Mouse (Mus musculus) heart, embryonic 14.5 days (tissue): ENCODE results near the gene Psme1. TPM values are rescaled to one million over a fixed set of nuclear protein-coding genes. Genes with fewer than 3 reads are reported as not detected.
A peak's percentile ranks its signal among the peaks of the same experiment; 100 is the strongest.

Experiments
- ATAC-seq: fragments of 200-750 bp; cut with Nextera tagmentation; 2 replicates; pipeline ENCODE4 v1.8.0; 2017; ENCODE audit warnings: low read depth, moderate TSS enrichment; ENCODE audit not compliant: insufficient number of reproducible peaks, insufficient read depth, low FRiP score
- H3K27ac ChIP-seq, 2 experiments: fragments of 200-500 bp in 1 of 2; fragments of 300-500 bp in 1 of 2; sonication (generic) in 1 of 2; replicated peaks in 1 of 2; 2 replicates each; pipeline ENCODE4 v1.5.1; 2012 to 2014; ENCODE audit warnings: low read depth in 2 of 2, low read length in 2 of 2, control low read depth in 1 of 2, mild to moderate bottlenecking in 1 of 2, mixed read lengths in 1 of 2; ENCODE audit not compliant: control insufficient read depth in 1 of 2, insufficient read depth in 1 of 2
- H3K27me3 ChIP-seq: fragments of 300-500 bp; sonication (generic); 2 replicates; pipeline ENCODE4 v1.6.1; 2014; ENCODE audit warnings: mild to moderate bottlenecking, low read length, control low read depth; ENCODE audit not compliant: control insufficient read depth, insufficient read depth
- H3K36me3 ChIP-seq: fragments of 300-500 bp; sonication (generic); 2 replicates; pipeline ENCODE4 v1.6.1; 2014; ENCODE audit warnings: mild to moderate bottlenecking, control low read depth, low read length, mixed read lengths; ENCODE audit not compliant: control insufficient read depth, insufficient read depth
- H3K4me1 ChIP-seq, 2 experiments: fragments of 200-500 bp in 1 of 2; fragments of 300-500 bp in 1 of 2; sonication (generic) in 1 of 2; 2 replicates each; pipeline ENCODE4 v1.6.1; 2012 to 2014; ENCODE audit warnings: low read length in 2 of 2, control low read depth in 1 of 2, mixed read lengths in 1 of 2; ENCODE audit not compliant: control insufficient read depth in 2 of 2, insufficient read depth in 2 of 2
- H3K4me2 ChIP-seq: fragments of 300-500 bp; sonication (generic); 2 replicates; pipeline ENCODE4 v1.6.1; 2014; ENCODE audit warnings: mild to moderate bottlenecking, low read length
- H3K4me3 ChIP-seq, 2 experiments: fragments of 200-500 bp in 1 of 2; fragments of 300-500 bp in 1 of 2; sonication (generic) in 1 of 2; 2 replicates each; pipeline ENCODE4 v1.5.1; 2012 to 2014; ENCODE audit warnings: low read length in 2 of 2, mild to moderate bottlenecking in 2 of 2, control low read depth in 1 of 2, low read depth in 1 of 2, moderate library complexity in 1 of 2; ENCODE audit not compliant: control insufficient read depth in 1 of 2, insufficient read depth in 1 of 2
- H3K9ac ChIP-seq: fragments of 300-500 bp; sonication (generic); 2 replicates; pipeline ENCODE4 v1.6.1; 2014; ENCODE audit warnings: mild to moderate bottlenecking, low read length
- H3K9me3 ChIP-seq: fragments of 300-500 bp; sonication (generic); 2 replicates; pipeline ENCODE4 v1.6.1; 2016; ENCODE audit warnings: low read length, control low read depth; ENCODE audit not compliant: control insufficient read depth
- WGBS: fragments of 180-500 bp; shearing (Covaris S2); extraction: QIAGEN DNeasy Blood & Tissue Kit; methylation state at CpG from one replicate; pipeline ENCODE4 v1.1.7; 2014; 5-methylcytosine and 5-hydroxymethylcytosine counted together
- polyA plus RNA-seq: library from polyadenylated mRNA; unstranded; fragments of >200 nt; fragmentation: Nextera tagmentation; extraction: Ambion mirVana; gene quantifications from 2 replicates; pipeline ENCODE4 v1.2.1, GENCODE M21; 2014

The Psme1 gene
- polyA plus RNA-seq, 1 experiment from 2014 or later: 250 TPM

GRCm38 (mm10) chr14:55590748-55591330 is 12.9 kb downstream of the Psme1 start, which contains the start of gene Psme2:
Gene Psme2 (minus strand): TSS chr14:55591113.
- peak within 1 kb of the TSS; percentile 76 for H3K4me2 ChIP-seq
- peak within 1 kb of the TSS; percentile 94 for H3K9ac ChIP-seq
- peak; percentile 95 for ATAC-seq
- peak within 1 kb of the TSS; percentile 99 to 100 for H3K27ac ChIP-seq
- under 1% methylated on average over 22 of the region's 22 CpGs for WGBS
- H3K4me1 ChIP-seq: peaks cover 8 to 19% of the 10 kb centered on the region in 2 experiments
- H3K9me3 ChIP-seq: no peaks in the 10 kb centered on the region
- no peaks in the 10 kb centered on the region for H3K27me3 ChIP-seq
- peak within 1 kb of the TSS; percentile 90 to 96 for H3K4me3 ChIP-seq
- H3K36me3 ChIP-seq: peaks cover 49% of the 10 kb centered on the region

DNA sequence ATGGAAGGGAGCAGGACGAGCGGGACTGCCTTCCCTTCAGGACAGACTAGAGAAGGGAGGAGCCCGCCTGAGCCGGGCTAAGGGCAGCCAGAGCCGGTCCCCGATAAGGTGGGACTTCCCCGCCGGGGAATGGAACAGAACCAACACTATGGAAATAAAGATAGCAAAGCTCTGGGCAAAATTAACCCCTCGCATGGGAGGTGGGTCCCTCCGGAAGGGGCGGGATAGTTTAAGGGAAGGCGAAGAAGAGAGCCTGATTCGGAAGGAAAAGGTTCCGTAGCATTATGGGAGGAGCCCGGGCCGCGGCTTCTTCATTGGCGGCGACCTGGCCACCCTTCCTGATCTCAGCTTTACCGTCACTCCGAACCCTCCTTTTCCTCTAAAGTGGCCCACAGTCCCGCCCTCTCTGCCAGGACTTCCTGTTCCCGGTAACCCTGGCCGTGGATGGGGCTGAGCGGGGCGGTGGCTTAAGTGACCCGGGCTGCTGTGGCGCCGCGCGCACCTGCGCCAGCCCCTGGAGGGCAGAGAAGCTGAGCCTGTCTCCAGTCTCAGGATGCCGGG is 13.5 kb downstream of the Psme1 start, which contains the start of gene Rnf31:
Gene Rnf31 (plus strand): TSS at position 378 of the 561 bp plus-strand sequence.
- Histone ChIP-seq H3K27ac (peak within 1 kb of the TSS; percentile 99 to 100), H3K4me3 (peak within 1 kb of the TSS; percentile 90 to 96), H3K4me1 (peaks cover 8 to 19% of the 10 kb centered on the region in 2 experiments), H3K27me3 (no peaks in the 10 kb centered on the region), H3K4me2 (peak within 1 kb of the TSS; percentile 76), H3K36me3 (peaks cover 54% of the 10 kb centered on the region), H3K9me3 (no peaks in the 10 kb centered on the region), H3K9ac (peak within 1 kb of the TSS; percentile 94)
- ATAC-seq: peak; percentile 85
- WGBS: under 1% methylated on average over 33 of the region's 33 CpGs

GRCm38 (mm10) chr14:55592226-55592625 is 14.3 kb downstream of the Psme1 start:
- no peaks in the 10 kb centered on the region for H3K27me3 ChIP-seq
- no peaks in the 10 kb centered on the region for H3K9me3 ChIP-seq
- no peak for ATAC-seq
- peaks cover 8 to 19% of the 10 kb centered on the region in 2 experiments for H3K4me1 ChIP-seq
- peak overlapping the region; percentile 94 for H3K9ac ChIP-seq
- peak overlapping the region; percentile 76 for H3K4me2 ChIP-seq
- peak overlapping the region in 1 of 2 experiments; percentile 99; a peak in 2 of 4 replicates for H3K27ac ChIP-seq
- H3K36me3 ChIP-seq: peaks cover 59% of the 10 kb centered on the region
- H3K4me3 ChIP-seq: peak overlapping the region; percentile 90 to 96
- WGBS: 6% methylated on average over 16 of the region's 16 CpGs

GRCm38 (mm10) chr14:55596036-55596690 is 18.2 kb downstream of the Psme1 start:
- H3K36me3 ChIP-seq: peaks cover 75% of the 10 kb centered on the region

GRCm38 (mm10) chr14:55598521-55599390 is 20.8 kb downstream of the Psme1 start:
- Histone ChIP-seq H3K9me3 (no peaks in the 10 kb centered on the region), H3K4me3 (no peak overlapping the region), H3K4me1 (peaks cover 2 to 3% of the 10 kb centered on the region in 2 experiments; a peak in 1 of 4 replicates), H3K27ac (no peak overlapping the region), H3K9ac (no peak overlapping the region), H3K36me3 (peaks cover 97% of the 10 kb centered on the region), H3K4me2 (no peak overlapping the region), H3K27me3 (no peaks in the 10 kb centered on the region)
- ATAC-seq: no peak
- 92% methylated on average over 21 of the region's 21 CpGs for WGBS

More at GRCm38 (mm10) chr14:55596036-55596690, 18.2 kb downstream of the Psme1 start:
- Histone ChIP-seq H3K9me3 (no peaks in the 10 kb centered on the region), H3K4me1 (peaks cover 5 to 14% of the 10 kb centered on the region in 2 experiments; a peak in 3 of 4 replicates), H3K9ac (no peak overlapping the region), H3K4me3 (no peak overlapping the region), H3K27me3 (no peaks in the 10 kb centered on the region), H3K4me2 (no peak overlapping the region), H3K27ac (0 out of 4 replicates have a peak overlapping the region, but pooled peaks of 1 of the 2 experiments have one; percentile 6)
- 78% methylated on average over 13 of the region's 13 CpGs for WGBS
- no peak for ATAC-seq

DNA sequence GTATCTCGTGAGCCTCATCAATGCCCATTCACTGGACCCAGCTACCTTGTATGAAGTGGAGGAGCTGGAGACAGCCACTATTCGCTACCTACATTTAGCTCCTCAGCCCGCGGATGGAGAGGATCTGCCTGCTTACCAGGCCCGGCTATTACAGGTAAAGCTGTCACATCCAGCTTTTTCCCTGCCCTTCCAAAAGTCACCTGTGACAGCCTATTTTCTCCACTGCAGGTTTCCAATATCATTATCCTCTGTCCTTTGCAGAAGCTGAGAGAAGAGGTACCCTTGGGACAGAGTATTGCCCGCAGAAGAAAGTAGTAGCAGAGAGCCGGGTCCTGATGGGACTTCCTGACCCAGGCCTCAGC is 25.3 kb downstream of the Psme1 start, which contains the start of gene Irf9:
Gene Irf9 (plus strand): TSS at position 301 of the 362 bp plus-strand sequence.
- Histone ChIP-seq H3K4me2 (peak within 1 kb of the TSS; percentile 78), H3K36me3 (peaks cover 84% of the 10 kb centered on the region), H3K27me3 (no peaks in the 10 kb centered on the region), H3K4me3 (peak within 1 kb of the TSS; percentile 48 to 60), H3K9me3 (no peaks in the 10 kb centered on the region), H3K9ac (peak within 1 kb of the TSS; percentile 75), H3K4me1 (peaks cover 7 to 8% of the 10 kb centered on the region in 2 experiments; a peak in 3 of 4 replicates), H3K27ac (peak within 1 kb of the TSS; percentile 78 to 80)
- 87% methylated on average over 7 of the region's 7 CpGs for WGBS
- no peak for ATAC-seq
